Mouse (Mus musculus) kidney, postnatal 4 days (tissue): ENCODE measurements at regions not wholly inside any gene's neighbourhood (a gene's known extent, or its start where the extent isn't known, plus 50 kb on each side); places are given as distances from the start of the nearest gene placed in this dataset.
"Not testable (repeated sequence)": the region's sequence is repeated elsewhere in the genome, so short reads cannot be mapped to it uniquely, and the experiment has no call there.

Experiments used
- DNase-seq, 2 experiments: peaks; one replicate each; pipeline ENCODE4 v3.0.0; 2021; ENCODE audit warnings: mixed read lengths in 2 of 2

DNA sequence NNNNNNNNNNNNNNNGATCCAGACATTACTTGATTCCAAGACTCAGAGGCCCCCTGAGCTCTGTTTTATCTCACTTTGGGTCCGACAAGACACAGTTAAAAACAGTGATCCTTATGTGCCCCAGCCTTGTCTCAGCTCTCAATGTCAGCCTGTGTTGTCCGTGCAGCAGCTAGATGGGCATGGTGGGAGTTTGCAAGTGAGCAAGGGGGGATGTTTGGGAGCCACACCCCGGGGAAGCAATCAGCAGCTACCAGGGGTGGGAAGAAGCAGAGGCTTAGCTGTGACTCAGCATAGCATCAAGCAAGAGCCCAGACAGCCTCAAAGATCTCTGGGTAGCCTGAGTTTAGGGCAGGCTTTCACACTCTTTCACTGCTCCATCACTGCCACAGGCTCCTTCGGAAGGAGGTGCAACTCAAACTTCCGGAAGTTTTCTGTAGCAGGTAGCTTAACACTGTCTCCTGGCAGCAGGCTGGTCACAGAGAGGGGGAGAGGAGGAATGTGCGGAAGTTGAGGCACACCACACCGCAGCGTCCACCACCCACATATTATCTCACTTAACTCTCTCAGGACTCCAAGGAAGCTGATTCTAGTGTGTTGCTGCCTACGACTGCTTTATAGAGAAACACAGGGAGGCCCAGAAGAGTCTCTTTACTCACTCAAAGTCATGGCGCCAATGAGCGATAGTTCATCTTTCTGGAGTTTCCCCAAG, 80.2 kb upstream of the Defb33 start:
- DNase-seq = peak; percentile 2 to 5

GRCm38 (mm10) chr8:20813493-20813892, 79.0 kb upstream of the Defb33 start:
- not testable (repeated sequence) for DNase-seq

DNA sequence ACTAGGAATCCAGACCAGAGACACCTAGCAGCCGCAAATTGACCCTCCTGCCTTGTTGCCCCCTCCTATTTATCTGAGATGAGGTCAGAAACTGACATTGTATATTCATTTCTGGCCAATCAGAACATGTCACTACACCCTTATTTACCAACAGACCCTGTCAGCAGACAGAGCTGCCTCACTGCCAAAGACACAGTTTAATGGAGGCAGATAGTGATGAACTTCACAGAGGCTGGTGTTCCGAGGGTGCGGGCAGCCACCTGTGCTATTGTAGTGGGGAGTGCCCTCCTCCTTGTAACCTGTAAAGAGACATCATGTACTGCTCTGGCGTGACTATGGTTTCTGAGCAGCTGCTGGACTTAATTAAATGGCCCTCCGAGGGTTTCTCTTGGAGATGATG, 70.0 kb upstream of the Defb33 start:
- DNase-seq = peak; percentile 17 to 33

DNA sequence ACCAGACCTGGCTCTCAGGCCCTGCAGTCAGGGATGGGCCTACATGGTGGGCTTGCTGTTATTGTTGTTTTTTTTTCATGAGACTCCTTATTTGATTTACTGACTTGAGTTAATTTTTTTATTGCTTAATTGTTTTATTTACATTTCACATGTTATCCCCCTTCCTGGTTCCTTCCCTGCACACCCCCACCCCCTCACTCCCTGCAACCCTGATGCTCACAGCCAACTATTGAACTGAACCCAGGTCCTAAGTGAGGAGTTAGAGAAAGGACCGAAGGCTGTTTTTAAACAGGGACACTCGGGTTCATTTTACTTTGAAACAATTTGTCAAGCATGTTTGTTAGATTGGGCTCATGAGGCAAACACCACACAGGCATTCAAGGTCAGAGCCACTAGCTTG, 69.2 kb upstream of the Defb33 start:
- DNase-seq = peak; percentile 37 to 47

- not testable (repeated sequence) for DNase-seq
These were observed 53.0 kb upstream of the Defb33 start for GRCm38 (mm10) chr8:20839481-20839880.
